19 mouse cellular contexts compared by ENCODE assay signal in genomic region chr11:105828175-105828574, GRCm38 (mm10).
DNase-seq lines count a peak whose midpoint lies in the region; ATAC-seq and TF ChIP-seq lines count a peak whose summit lies in the region.
"Had no signal": no experiment of that assay in that cellular context is flagged by ENCODE, and none has a peak within 500 bp of the region (broad histone marks: within the 10 kb centered on the region; RNA-seq: fewer than 3 reads in every experiment).

No protein-coding gene starts in this region.

- peak; percentile 42 to 82 for DNase-seq in frontal cortex, postnatal 36 days (ENCODE audit: low spot score in 2 of 2)
- DNase-seq in frontal cortex, postnatal 10 days (ENCODE audit: low spot score in 2 of 2), result no peak
- peak; percentile 45 to 60 for DNase-seq in right cerebral cortex, adult 2 months (ENCODE audit: low spot score in 2 of 2)
- DNase-seq in right cerebral cortex, postnatal 14 days, result no peak
- DNase-seq in left cerebral cortex, adult 2 months (ENCODE audit: extremely low spot score in 1 of 2, low spot score in 2 of 2), result no peak
- no peak for DNase-seq in spleen, postnatal 4 days (ENCODE audit: low spot score in 2 of 2)
- DNase-seq: adrenal gland, postnatal 14 days; cerebellum, adult 18-20 months; cerebellum, postnatal 25 days; heart, postnatal 14 days; kidney, adult 9 months; kidney, postnatal 36 days; lung, adult 2 months; thymus, adult 2 months had no signal

- no peak for ATAC-seq in megakaryocyte, adult 5-6 weeks (ENCODE audit: poor library complexity, severe bottlenecking)
- ATAC-seq: midbrain, embryonic 15.5 days had no signal

- intact Hi-C loops in left cerebral cortex, adult 2 months (cut with DNase I), result loop anchor here (1.0 kb wide), 1 partner anchor 8 kb away; no protein-coding TSS in a partner anchor

- H3K27ac ChIP-seq in left cerebral cortex, adult 2 months, result peak overlapping the region; percentile 85
- H3K27ac ChIP-seq: embryonic facial prominence, embryonic 15.5 days; hindbrain, embryonic 12.5 days; midbrain, embryonic 15.5 days had no signal

- peak; percentile 25 for TF ChIP-seq CTCF in left cerebral cortex, adult 2 months (IDR thresholded peaks at IDR 0.05)

- H3K4me3 ChIP-seq in left cerebral cortex, adult 2 months, result no peak overlapping the region
- H3K4me3 ChIP-seq: embryonic facial prominence, embryonic 15.5 days; heart, embryonic 12.5 days; hindbrain, embryonic 12.5 days; midbrain, embryonic 15.5 days had no signal

Comparison
In these comparisons a context has a peak if more than half of its experiments do, and no peak if none do; other contexts are left out.
1. DNase-seq: peak in frontal cortex, postnatal 36 days (2 of 2) and right cerebral cortex, adult 2 months (2 of 2); none in frontal cortex, postnatal 10 days (0 of 2), right cerebral cortex, postnatal 14 days (single experiment), left cerebral cortex, adult 2 months (0 of 2) and spleen, postnatal 4 days (0 of 2).